Mouse (Mus musculus) naive thymus-derived CD4-positive, alpha-beta T cell, adult 2 months (primary cell): ENCODE results near the gene 4933407L21Rik.
"Not testable (repeated sequence)": the region's sequence is repeated elsewhere in the genome, so short reads cannot be mapped to it uniquely, and the experiment has no call there.

Experiments used
- DNase-seq: peaks from one replicate; pipeline ENCODE4 v3.0.0-alpha.2; 2011; ENCODE audit warnings: low read depth

The 4933407L21Rik gene

GRCm38 (mm10) chr1:85959889-85960276 lies 31.6 kb downstream of the 4933407L21Rik start:
- DNase-seq = peak; percentile 15

DNA sequence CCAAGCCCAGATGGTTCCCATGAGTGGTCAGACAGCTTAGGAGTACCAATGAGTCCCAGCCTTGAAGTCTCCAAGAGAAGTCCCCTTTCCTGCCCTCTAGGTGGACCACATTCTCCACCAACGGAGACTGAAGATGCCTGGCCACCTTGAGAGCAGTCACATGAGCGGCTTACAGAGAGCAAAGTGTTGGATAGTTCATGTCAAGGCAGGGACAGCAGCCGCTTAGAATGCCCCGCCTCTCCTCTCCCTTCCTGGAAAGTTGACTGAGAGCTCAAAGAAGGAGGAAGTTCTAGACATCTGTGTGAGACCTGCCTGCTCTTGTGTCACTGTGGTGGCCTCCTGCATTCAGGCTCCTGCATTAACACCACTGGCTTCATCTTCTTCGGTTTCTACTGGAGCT lies 32.6 kb downstream of the 4933407L21Rik start, which contains the start of gene Gpr55:
Gene Gpr55 (minus strand): TSS at position 135 of the 400 bp plus-strand sequence.
- DNase-seq = peak; percentile 49

- peak; percentile 41 for DNase-seq
These were observed 33.8 kb downstream of the 4933407L21Rik start for GRCm38 (mm10) chr1:85962081-85962480.

- no peak for DNase-seq
These were observed 37.6 kb downstream of the 4933407L21Rik start for GRCm38 (mm10) chr1:85965856-85966255.

GRCm38 (mm10) chr1:85969081-85969480 lies 40.8 kb downstream of the 4933407L21Rik start:
- no peak for DNase-seq

- DNase-seq = no peak
These were observed 41.2 kb downstream of the 4933407L21Rik start for GRCm38 (mm10) chr1:85969519-85969918.

DNA sequence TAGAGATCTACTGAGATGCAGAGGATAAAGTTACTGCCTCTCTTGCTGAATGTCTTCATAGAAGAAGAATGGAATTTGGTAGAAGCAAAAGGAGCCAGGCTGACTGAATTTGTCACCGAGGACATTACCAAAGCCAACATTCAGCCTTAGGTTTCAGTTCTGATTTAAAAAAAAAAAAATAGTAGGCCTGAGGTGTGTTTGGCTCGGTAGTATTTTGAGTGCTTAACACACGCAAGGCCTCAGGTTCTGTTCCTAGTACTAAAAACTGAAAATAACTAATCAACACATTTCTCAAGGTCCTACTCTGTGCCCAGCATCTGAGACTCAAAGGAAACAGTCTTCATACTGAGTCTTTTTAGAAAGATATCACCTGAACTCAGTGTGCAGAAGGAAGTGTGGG lies 42.8 kb downstream of the 4933407L21Rik start:
- no peak for DNase-seq

DNA sequence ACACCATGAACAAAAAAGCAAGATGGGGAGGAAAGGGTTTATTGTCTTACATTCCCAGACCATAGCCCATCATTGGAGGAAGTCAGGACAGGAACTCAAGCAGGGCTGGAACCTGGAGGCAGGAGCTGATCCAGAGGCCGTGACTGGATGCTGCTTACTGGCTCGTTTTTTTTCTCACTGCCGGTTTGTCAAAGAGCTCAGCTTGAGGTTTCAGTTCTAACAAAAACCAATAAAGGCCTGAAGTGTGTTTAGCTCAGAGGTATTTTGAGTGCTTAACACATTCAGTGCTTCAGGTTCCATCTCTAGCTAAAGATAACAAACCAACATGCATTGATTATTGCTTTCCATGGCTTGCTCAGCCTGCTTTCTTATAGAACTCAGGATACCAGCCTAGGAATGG lies 44.1 kb downstream of the 4933407L21Rik start:
- no peak for DNase-seq

DNA sequence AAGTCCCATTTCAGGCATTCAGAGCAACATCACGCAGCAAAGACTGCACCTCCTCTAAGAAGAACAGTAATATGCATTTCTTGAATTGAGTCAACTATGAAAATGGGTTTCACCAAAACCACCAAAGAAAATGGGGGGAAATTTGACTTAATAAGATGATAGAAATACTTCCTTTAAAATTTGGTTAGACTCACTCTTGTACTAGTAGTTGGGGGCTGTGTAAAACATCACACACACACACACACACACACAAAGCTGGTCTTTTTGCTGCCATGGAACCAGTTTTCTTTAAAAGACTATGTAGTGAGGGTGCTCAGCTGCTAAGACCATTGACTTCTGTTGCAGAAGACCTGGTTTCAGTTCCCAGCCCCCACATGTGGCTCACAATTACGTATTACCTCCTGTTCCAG lies 45.2 kb downstream of the 4933407L21Rik start:
- no peak for DNase-seq

DNA sequence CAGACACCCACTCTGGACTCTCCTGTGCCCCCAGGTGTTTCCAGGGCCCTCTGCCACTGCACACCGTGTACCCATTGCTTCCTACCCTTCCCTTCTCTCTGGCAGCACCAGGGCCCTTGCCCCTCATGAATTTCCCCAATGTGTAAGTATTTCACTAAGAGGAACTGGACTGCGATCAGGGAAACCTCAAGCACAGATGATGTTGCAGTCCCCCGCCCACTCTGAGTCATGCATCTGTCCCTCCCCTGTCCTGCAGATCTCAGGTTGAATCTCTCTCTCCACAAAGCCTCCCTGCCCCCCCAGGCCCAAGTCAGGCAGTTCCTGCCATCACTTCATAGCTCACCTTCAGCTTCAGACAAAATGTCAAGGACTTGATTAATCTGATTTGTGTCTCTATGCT lies 49.4 kb downstream of the 4933407L21Rik start:
- no peak for DNase-seq

GRCm38 (mm10) chr1:85981738-85982357 lies 53.6 kb downstream of the 4933407L21Rik start:
- no peak for DNase-seq

GRCm38 (mm10) chr1:85985784-85986183 lies 57.5 kb downstream of the 4933407L21Rik start:
- DNase-seq = no peak

GRCm38 (mm10) chr1:85988351-85988750 lies 60.1 kb downstream of the 4933407L21Rik start:
- no peak for DNase-seq

DNA sequence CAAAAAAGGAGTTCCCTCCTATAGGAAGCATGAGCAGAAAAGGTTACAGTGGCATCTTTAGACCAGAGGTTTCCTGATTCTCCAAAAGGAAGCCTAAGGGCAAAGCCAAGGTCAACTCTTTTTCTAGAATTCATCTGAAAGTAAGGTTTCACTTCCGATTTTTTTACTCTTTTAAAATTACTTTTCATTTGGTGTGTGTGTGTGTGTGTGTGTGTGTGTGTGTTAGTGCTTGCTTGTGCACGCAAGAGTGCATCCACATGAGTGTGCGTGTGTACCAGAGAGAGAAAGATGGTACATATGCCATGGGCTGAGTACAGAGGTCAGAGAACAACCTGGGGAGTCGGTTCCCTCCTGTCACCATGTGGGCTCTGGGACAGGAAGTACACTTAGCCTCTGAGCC lies 60.6 kb downstream of the 4933407L21Rik start:
- DNase-seq = not testable (repeated sequence)
